Mouse (Mus musculus): ENCODE measurements around the gene Cenpu.

Gene Cenpu

DNA sequence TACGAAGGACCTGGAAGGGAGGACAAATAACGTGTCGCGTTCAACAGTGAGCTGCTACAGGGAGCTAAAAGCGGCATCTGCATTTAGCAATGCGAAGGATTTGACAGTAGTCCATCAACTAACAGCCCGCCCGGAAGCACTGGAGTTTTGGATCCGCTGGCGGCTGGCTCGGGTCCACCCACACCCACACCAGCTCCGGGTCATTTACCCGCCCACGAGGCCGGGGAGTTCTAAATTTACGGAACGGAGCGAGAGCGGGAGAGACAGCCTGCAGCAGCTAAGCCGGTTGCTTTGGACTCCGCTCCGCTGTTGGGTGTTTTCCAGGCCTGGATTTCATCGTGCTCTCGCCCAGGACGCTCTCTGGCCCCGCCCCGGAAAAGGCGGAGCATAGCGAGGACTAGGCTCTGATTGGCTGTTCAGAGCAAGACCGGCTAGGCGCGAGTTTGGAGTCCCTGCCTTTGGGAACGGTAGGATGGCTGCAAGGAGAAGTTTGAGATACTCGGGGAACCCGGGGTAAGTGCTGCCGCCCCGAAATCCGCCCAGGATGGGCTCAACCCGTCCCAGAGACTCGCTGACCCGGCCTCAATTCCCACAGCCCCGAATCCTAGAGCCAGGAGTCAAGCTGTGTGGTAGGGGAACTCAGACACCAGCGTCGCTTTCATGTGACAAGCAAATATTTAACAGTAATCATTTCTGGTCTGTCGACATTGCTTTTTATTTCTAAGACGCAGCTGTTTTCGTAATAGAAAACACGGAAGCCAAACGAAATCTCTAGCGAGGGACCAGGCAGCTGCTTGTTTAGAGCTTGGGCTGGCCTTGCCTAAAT lies at the start of gene Cenpu:
Gene Cenpu, plus strand, starts transcription at position 414 of the 826 bp plus-strand sequence.
- peak; percentile 99 for DNase-seq (ENCODE audit: low read depth, low spot score)

GRCm38 (mm10) chr8:46502333-46503071 lies 49.3 kb upstream of the Cenpu start:
- DNase-seq (ENCODE audit: low read depth, low spot score), result no peak

- no peak for DNase-seq (ENCODE audit: low read depth, low spot score)
Observed at GRCm38 (mm10) chr8:46503072-46503695, 48.6 kb upstream of the Cenpu start.

GRCm38 (mm10) chr8:46504196-46504595 lies 47.6 kb upstream of the Cenpu start:
- no peak for DNase-seq (ENCODE audit: low read depth, low spot score)

- no peak for DNase-seq (ENCODE audit: low read depth, low spot score)
Observed at GRCm38 (mm10) chr8:46508488-46509395, 43.1 kb upstream of the Cenpu start.

GRCm38 (mm10) chr8:46509474-46509873 lies 42.4 kb upstream of the Cenpu start:
- no peak for DNase-seq (ENCODE audit: low read depth, low spot score)

DNA sequence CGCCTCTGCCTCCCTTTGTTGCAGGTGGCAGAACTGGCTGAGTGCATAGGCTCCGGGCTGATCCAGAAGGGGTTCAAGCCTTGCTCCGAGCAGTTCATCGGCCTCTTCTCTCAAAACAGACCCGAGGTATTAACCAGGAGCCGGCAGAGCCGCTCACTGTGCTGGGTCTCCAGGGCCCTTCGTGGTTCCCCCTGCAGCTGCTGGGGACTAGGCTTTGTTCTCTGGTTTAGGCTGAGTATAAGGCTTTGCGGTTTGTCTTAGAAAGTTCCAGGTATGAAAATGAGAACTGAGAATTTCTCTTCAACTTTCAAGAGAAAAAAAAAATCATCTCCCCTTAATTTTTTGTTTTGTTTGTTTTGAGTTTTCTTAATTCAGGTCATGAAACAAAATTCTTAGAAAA lies 40.5 kb upstream of the Cenpu start:
- no peak for DNase-seq (ENCODE audit: low read depth, low spot score)

GRCm38 (mm10) chr8:46512538-46512937 lies 39.3 kb upstream of the Cenpu start:
- DNase-seq (ENCODE audit: low read depth, low spot score), result peak; percentile 34

DNA sequence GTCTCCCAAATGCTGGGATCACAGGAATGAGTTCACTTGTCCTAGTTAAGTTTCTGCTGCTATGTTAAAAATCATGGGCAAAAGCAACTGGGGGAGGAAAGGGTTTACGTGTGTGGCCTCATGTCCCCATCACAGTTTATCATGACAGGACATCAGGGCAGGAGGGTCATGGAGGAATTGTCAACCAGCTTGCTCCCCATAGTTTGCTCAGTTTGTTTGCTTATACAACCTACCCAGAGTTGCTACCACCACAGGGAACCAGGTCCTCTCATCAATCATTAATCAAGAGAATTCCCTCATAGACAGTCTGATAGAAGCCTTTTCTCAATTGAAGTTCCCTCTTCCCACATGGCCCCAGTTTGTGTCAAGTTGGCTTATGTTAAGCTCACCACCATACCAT lies 37.8 kb upstream of the Cenpu start:
- DNase-seq (ENCODE audit: low read depth, low spot score), result no peak

DNA sequence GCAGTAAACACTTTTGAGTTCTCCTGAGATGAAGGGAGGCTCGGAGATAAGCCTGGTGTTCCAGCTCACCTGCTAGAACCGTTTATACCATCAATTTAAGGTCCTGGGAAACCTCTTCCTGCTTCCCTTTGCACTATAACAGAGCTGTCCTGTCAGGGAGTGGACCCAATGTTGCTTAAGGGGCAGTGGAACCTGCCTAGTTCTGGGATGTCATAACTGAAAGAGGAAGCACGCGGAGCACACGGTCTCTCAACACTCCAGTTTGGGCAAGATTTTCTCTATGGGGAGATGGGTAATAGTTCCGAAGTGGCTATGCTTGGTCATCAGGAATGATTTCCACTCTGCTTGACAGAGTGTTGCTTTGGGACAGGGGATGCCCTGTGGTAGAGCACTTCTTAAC lies 31.2 kb upstream of the Cenpu start:
- DNase-seq (ENCODE audit: low read depth, low spot score), result no peak

GRCm38 (mm10) chr8:46526098-46526497 lies 25.7 kb upstream of the Cenpu start:
- DNase-seq (ENCODE audit: low read depth, low spot score), result no peak

GRCm38 (mm10) chr8:46526821-46527220 lies 25.0 kb upstream of the Cenpu start:
- no peak for DNase-seq (ENCODE audit: low read depth, low spot score)

DNA sequence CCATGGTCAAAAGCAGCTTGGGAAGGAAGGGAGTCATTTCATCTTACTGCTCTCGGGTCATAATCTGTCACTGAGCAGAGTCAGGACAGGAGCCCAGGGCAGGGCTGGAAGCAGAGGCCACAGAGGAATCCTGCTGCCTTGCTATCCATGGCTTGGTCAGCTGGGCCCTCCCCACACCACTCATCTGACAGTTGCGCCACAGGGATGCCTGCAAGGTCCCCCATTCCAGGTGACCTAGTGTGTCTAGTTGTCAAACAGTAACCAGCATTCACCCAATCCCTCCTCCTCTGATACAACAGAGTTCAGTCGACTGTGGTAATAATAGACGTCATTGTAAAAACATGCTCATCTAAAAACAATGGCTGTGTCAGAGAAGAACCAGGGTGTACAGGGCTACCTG lies 22.3 kb upstream of the Cenpu start:
- no peak for DNase-seq (ENCODE audit: low read depth, low spot score)

- DNase-seq (ENCODE audit: low read depth, low spot score), result no peak
Observed at GRCm38 (mm10) chr8:46530541-46530940, 21.3 kb upstream of the Cenpu start.

DNA sequence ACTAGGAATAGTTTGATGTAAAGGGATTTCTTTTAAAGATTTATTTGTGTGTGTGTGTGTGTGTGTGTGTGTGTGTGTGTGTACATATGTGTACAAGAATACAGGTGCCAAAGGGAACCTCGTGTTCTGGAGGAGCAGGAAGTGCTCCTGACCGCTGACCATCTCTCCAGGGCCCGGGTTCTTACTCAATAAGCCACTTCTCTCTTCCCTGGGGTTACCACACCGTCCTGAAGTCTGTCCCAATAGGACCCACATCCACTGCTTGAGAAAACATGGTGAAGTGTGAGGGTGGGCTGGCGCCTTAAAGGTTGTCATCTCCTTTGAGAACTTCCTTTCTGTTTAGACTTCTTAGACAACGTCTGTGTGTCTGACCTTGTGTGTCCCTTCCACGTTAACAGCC lies 17.9 kb upstream of the Cenpu start:
- no peak for DNase-seq (ENCODE audit: low read depth, low spot score)

- DNase-seq (ENCODE audit: low read depth, low spot score), result peak; percentile 78
Observed at GRCm38 (mm10) chr8:46539701-46540100, 12.1 kb upstream of the Cenpu start.

- DNase-seq (ENCODE audit: low read depth, low spot score), result peak; percentile 59
Observed at GRCm38 (mm10) chr8:46543191-46543590, 8.6 kb upstream of the Cenpu start.

- no peak for DNase-seq (ENCODE audit: low read depth, low spot score)
Observed at GRCm38 (mm10) chr8:46543662-46544061, 8.2 kb upstream of the Cenpu start.

DNA sequence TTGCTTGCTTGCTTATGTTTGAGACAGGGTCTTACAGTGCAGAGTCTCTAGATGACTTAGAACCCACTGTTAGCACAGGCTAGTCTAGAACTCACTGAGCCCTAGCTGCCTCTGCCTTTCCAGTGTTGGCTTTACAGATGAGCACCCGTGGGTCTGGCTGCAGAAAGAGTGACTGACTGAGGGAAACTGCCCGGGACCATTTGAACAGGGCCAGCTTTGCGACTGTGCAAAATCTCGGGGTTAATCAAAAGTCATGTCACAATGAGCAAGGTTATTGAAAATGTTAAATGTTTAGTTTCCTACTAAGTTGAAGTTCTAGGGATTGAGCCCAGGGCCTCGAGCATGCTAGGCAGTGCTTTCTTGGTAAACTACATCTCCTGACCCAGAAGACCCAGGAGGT lies 6.0 kb upstream of the Cenpu start:
- DNase-seq (ENCODE audit: low read depth, low spot score), result no peak

DNA sequence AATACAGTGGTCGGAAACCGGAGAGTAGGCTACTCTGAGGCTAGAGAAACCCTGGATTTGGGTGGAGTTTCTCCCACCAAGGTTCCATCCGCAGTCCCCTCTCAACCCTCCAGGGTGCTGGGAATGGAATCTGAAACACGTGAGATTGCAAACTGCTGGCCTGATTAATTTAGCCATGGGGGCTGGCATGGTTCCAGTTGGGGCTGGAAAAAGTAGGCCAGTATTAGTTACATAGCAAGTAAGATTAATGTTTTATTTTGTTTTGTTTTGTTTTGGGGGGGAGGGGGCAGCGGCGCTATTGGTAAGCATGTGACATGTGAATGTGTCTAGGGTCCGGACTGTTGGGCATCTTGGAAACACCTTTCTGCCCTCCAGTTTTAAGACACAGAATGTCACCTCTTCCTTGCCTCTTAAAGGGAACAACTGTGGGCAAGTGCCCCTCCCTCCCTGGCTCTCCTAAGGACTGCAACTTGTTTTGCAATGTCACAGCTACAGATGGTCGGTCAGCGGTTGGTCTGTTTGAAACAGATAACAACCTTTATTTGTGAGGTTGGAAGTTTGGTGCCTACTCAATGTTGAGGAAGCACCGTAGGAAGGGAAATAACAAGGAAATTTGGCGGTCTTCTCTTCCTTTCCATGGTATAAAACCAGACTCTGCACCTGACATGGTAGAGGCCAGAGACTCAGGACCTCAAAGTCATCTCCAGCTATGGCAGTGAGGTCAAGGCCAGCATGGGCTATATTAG lies 5.2 kb upstream of the Cenpu start:
- peak; percentile 48 for DNase-seq (ENCODE audit: low read depth, low spot score)

- DNase-seq (ENCODE audit: low read depth, low spot score), result peak; percentile 71
Observed at GRCm38 (mm10) chr8:46547245-46547644, 4.6 kb upstream of the Cenpu start.
